26 mouse cellular contexts compared by ENCODE assay signal in the genomic region with DNA sequence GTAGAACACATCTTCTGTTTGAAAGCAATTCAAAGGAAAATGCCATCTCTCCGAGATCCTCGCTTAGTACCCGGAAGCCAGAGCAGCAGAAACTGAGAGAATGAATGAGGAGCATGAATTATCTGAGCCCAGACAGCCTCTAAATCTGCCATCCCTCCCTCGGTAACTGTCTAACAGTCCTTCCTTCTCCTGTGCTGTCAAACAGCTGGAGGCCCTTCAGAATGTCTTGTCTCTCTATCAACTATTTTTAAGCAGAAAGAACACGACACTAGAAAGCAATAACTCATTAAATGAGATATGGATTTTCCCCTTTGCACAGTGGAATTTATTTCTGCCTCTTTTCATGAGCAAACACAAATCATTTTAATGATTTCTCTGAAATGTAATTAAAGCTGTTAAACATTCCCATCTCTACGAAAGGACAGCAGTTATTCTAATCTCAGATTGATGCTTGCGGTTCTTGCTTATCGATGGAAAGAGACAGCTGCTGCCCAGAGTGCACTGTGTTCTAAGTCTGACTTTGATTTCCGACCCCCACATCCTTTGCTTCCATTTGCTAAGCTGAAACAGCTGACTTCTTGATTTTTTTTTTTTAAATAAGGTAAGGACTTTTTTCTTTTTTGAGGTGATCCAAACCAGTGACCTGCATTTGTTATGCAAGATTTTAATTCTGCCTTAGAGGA. TPM values are rescaled to one million over a fixed set of nuclear protein-coding genes. Genes with fewer than 3 reads are reported as not detected.
DNase-seq lines count a peak whose midpoint lies in the region; ATAC-seq and TF ChIP-seq lines count a peak whose summit lies in the region.
"Had no signal": no experiment of that assay in that cellular context is flagged by ENCODE, and none has a peak within 500 bp of the region (broad histone marks: within the 10 kb centered on the region; RNA-seq: fewer than 3 reads in every experiment).

No protein-coding gene starts in this region.

- H3K27me3 ChIP-seq in kidney, adult 2 months (replicated peaks; ENCODE audit: control insufficient read depth, insufficient read depth, low read length) = no peaks in the 10 kb centered on the region
- no peaks in the 10 kb centered on the region for H3K27me3 ChIP-seq in neural tube, embryonic 11.5 days (ENCODE audit: control insufficient read depth, insufficient read depth, low read length)
- no peaks in the 10 kb centered on the region for H3K27me3 ChIP-seq in myocyte (ENCODE audit: control insufficient read depth, insufficient read depth, insufficient read length)
- H3K27me3 ChIP-seq in limb, embryonic 10.5 days (ENCODE audit: low read depth, poor library complexity, severe bottlenecking) = no peaks in the 10 kb centered on the region
- H3K27me3 ChIP-seq: forebrain, embryonic 12.5 days; hindbrain, embryonic 12.5 days; stomach, embryonic 15.5 days had no signal

- 0 out of 2 replicates have a peak, but pooled peaks have one; percentile 35 for ATAC-seq in neural tube, embryonic 11.5 days (ENCODE audit: insufficient read depth, low FRiP score, low TSS enrichment)
- ATAC-seq: inflammation-experienced regulatory T-cells, adult 6 months had no signal

- TF ChIP-seq CTCF in kidney, adult 2 months (conservative IDR thresholded peaks at IDR 0.05; ENCODE audit: insufficient read depth, insufficient read length, low read depth, low read length) = no peak

- no peaks in the 10 kb centered on the region for H3K4me1 ChIP-seq in kidney, adult 2 months (ENCODE audit: control insufficient read depth, insufficient read depth, low read length)
- H3K4me1 ChIP-seq in neural tube, embryonic 11.5 days (ENCODE audit: control insufficient read depth, insufficient read depth, low read length) = no peaks in the 10 kb centered on the region
- H3K4me1 ChIP-seq in limb, embryonic 10.5 days = no peaks in the 10 kb centered on the region
- H3K4me1 ChIP-seq: forebrain, embryonic 12.5 days; hindbrain, embryonic 12.5 days; stomach, embryonic 15.5 days had no signal

- peak; percentile 17 for DNase-seq in kidney, adult 2 months
- no peak for DNase-seq in kidney, adult 11 months
- DNase-seq in neural tube, embryonic 11.5 days (ENCODE audit: low spot score) = no peak
- DNase-seq in neural tube, embryonic 10.5 days (ENCODE audit: extremely low spot score, low spot score) = no peak
- no peak for DNase-seq in limb, embryonic 10.5 days (ENCODE audit: low spot score)
- no peak for DNase-seq in gastrocnemius, postnatal 36 days
- DNase-seq: B cell, adult 2 months; cerebellum, adult 2 months; heart, postnatal 10 days; layer of hippocampus, postnatal 36 days; left cerebral cortex, postnatal 4 days; lung, adult 18-20 months; right cerebral cortex, postnatal 25 days; thymus, adult 18-20 months had no signal

- no peaks in the 10 kb centered on the region for H3K9me3 ChIP-seq in neural tube, embryonic 11.5 days (ENCODE audit: control insufficient read depth, low read length)
- no peaks in the 10 kb centered on the region for H3K9me3 ChIP-seq in limb, embryonic 10.5 days (replicated peaks)
- H3K9me3 ChIP-seq: hindbrain, embryonic 12.5 days; stomach, embryonic 15.5 days had no signal

- no peaks in the 10 kb centered on the region for H3K79me2 ChIP-seq in myocyte (ENCODE audit: control insufficient read depth, insufficient read depth)

- WGBS in kidney, adult 2 months = 52% methylated on average over 9 of the region's 9 CpGs
- 57% methylated on average over 9 of the region's 9 CpGs for WGBS in neural tube, embryonic 11.5 days
- whole genome bisulfite sequencing in limb, embryonic 10.5 days = 67% methylated on average over 9 of the region's 9 CpGs

- H3K4me2 ChIP-seq in neural tube, embryonic 11.5 days (ENCODE audit: low read depth) = no peak overlapping the region
- peak overlapping the region; percentile 50 for H3K4me2 ChIP-seq in myocyte (ENCODE audit: low read depth)
- H3K4me2 ChIP-seq: forebrain, embryonic 12.5 days; heart, embryonic 11.5 days; hindbrain, embryonic 12.5 days; stomach, embryonic 15.5 days had no signal

- no peaks in the 10 kb centered on the region for H3K36me3 ChIP-seq in kidney, adult 2 months (ENCODE audit: control insufficient read depth, insufficient read depth, low read length)
- H3K36me3 ChIP-seq in neural tube, embryonic 11.5 days (ENCODE audit: control insufficient read depth, insufficient read depth, low read length) = no peaks in the 10 kb centered on the region
- H3K36me3 ChIP-seq in myocyte (ENCODE audit: control insufficient read depth, insufficient read depth) = no peaks in the 10 kb centered on the region
- H3K36me3 ChIP-seq in limb, embryonic 10.5 days = no peaks in the 10 kb centered on the region
- H3K36me3 ChIP-seq: forebrain, embryonic 12.5 days; hindbrain, embryonic 12.5 days; stomach, embryonic 15.5 days had no signal

- H3ac ChIP-seq in myocyte (ENCODE audit: control insufficient read depth, insufficient read length) = no peak overlapping the region

- no peak overlapping the region; the same call in 1 of the 2 replicates for H3K27ac ChIP-seq in kidney, adult 2 months (ENCODE audit: insufficient read depth, low read depth, low read length)
- no peak overlapping the region for H3K27ac ChIP-seq in neural tube, embryonic 11.5 days (ENCODE audit: low read depth, low read length)
- H3K27ac ChIP-seq in limb, embryonic 10.5 days = no peak overlapping the region
- H3K27ac ChIP-seq: forebrain, embryonic 12.5 days; hindbrain, embryonic 12.5 days; stomach, embryonic 15.5 days had no signal

- no peak overlapping the region for H3K9ac ChIP-seq in neural tube, embryonic 11.5 days (ENCODE audit: low read length)
- H3K9ac ChIP-seq: forebrain, embryonic 12.5 days; hindbrain, embryonic 12.5 days; stomach, embryonic 15.5 days had no signal

- intact Hi-C loops in gastrocnemius, postnatal 36 days (cut with DNase I) = no loop called here

- no peak for TF ChIP-seq POLR2A in kidney, adult 2 months (IDR thresholded peaks at IDR 0.05; ENCODE audit: low read depth, low read length)
- TF ChIP-seq POLR2A in myocyte (IDR thresholded peaks at IDR 0.05; ENCODE audit: insufficient read length, low read depth) = no peak

- H3K4me3 ChIP-seq in kidney, adult 2 months (ENCODE audit: insufficient read depth, low read depth, low read length) = no peak overlapping the region
- no peak overlapping the region for H3K4me3 ChIP-seq in neural tube, embryonic 11.5 days (ENCODE audit: low read depth, low read length)
- H3K4me3 ChIP-seq in myocyte = no peak overlapping the region
- no peak overlapping the region for H3K4me3 ChIP-seq in limb, embryonic 10.5 days
- H3K4me3 ChIP-seq: forebrain, embryonic 12.5 days; hindbrain, embryonic 12.5 days; stomach, embryonic 15.5 days had no signal

TF ChIP-seq in myocyte, 11 proteins besides CTCF, POLR2A, EP300 and RAD21:
- peak; percentile 30 for TF ChIP-seq TCF12 (IDR thresholded peaks at IDR 0.05; ENCODE audit: insufficient read depth, poor library complexity, severe bottlenecking)
- TF ChIP-seq SRF (IDR thresholded peaks at IDR 0.05; ENCODE audit: control insufficient read depth, insufficient read length, low read depth) = no peak
- TF ChIP-seq MYOD1 (IDR thresholded peaks at IDR 0.05; ENCODE audit: control insufficient read depth in 1 of 3, insufficient read length in 2 of 3, low read depth in 2 of 3) = peak in 2 of 3 experiments; percentile 70 to 75

RNA-seq across cellular contexts. Expression of gene Nostrin, which starts 34.9 kb away (rescaled TPM):
- polyA plus RNA-seq in kidney, adult 2 months (2012; rRNA removed) = 0.75 and 1.0 TPM in 2 replicates
- polyA plus RNA-seq in neural tube, embryonic 11.5 days (2014; fragmentation: Nextera tagmentation; extraction: Ambion mirVana) = 0.90 and 1.3 TPM in 2 replicates
- polyA plus RNA-seq in myocyte (2012; fragmentation: generic; extraction: Trizol) = 0.13 TPM
- 0.98 and 1.4 TPM in 2 replicates for polyA plus RNA-seq in limb, embryonic 10.5 days (2016; fragmentation: Nextera tagmentation; extraction: Ambion mirVana)
- 1 to 10 TPM; 1.3 to 2.3 TPM for total RNA-seq in gastrocnemius, postnatal 36 days (2021)
- total RNA-seq: megakaryocyte-erythroid progenitor cell, adult 5-6 weeks had no signal

RNA-seq across cellular contexts. Expression of gene Spc25, which starts 35.5 kb away (rescaled TPM):
- polyA plus RNA-seq in kidney, adult 2 months (2012; rRNA removed) = 7.3 and 9.3 TPM in 2 replicates
- polyA plus RNA-seq in neural tube, embryonic 11.5 days (2014; fragmentation: Nextera tagmentation; extraction: Ambion mirVana) = 228 and 237 TPM in 2 replicates
- polyA plus RNA-seq in myocyte (2012; fragmentation: generic; extraction: Trizol) = 16.3 TPM
- 173 and 207 TPM in 2 replicates for polyA plus RNA-seq in limb, embryonic 10.5 days (2016; fragmentation: Nextera tagmentation; extraction: Ambion mirVana)
- 1 to 10 TPM in 1 of 2 experiments, under 1 TPM in 1; 0.66 to 1.1 TPM for total RNA-seq in gastrocnemius, postnatal 36 days (2021)

RNA-seq across cellular contexts. Expression of gene G6pc2, which starts 40.3 kb away (rescaled TPM):
- polyA plus RNA-seq in kidney, adult 2 months (2012; rRNA removed) = 0.56 and 0.89 TPM in 2 replicates
- polyA plus RNA-seq in neural tube, embryonic 11.5 days (2014; fragmentation: Nextera tagmentation; extraction: Ambion mirVana) = 0.78 TPM in 1 of 2 replicates, not detected in the other
- not detected for polyA plus RNA-seq in myocyte (2012; fragmentation: generic; extraction: Trizol)
- 0.25 and 0.41 TPM in 2 replicates for polyA plus RNA-seq in limb, embryonic 10.5 days (2016; fragmentation: Nextera tagmentation; extraction: Ambion mirVana)
- total RNA-seq in gastrocnemius, postnatal 36 days (2021) = not detected
- total RNA-seq: adrenal gland, adult 18-20 months; gastrocnemius, postnatal 4 days; heart, postnatal 10 days; layer of hippocampus, adult 18-20 months; layer of hippocampus, postnatal 36 days; left cerebral cortex, postnatal 4 days; liver, adult 2 months; megakaryocyte-erythroid progenitor cell, adult 5-6 weeks had no signal
- polyA plus RNA-seq: cerebellum, adult 2 months; forebrain, embryonic 12.5 days; inflammation-experienced regulatory T-cells, adult 6 months; liver, adult 2 months; spleen, adult 2 months had no signal

Comparison
In these comparisons a context has a peak if more than half of its experiments do, and no peak if none do; other contexts are left out.
1. RNA of gene Spc25, which starts 35.5 kb away (polyA plus RNA-seq): 228 to 237 TPM in neural tube, embryonic 11.5 days and 173 to 207 TPM in limb, embryonic 10.5 days; 16.3 TPM in myocyte (single experiment) and 7.3 to 9.3 TPM in kidney, adult 2 months; every median in the first group is over 10 times any median in the second.